Mouse (Mus musculus): ENCODE measurements around the gene Xbp1. TPM values are rescaled to one million over a fixed set of nuclear protein-coding genes. Genes with fewer than 3 reads are reported as not detected.
A peak's percentile ranks its signal among the peaks of the same experiment; 100 is the strongest.

Xbp1 gene
- polyA plus RNA-seq, 1 experiment from 2014 or later, result 109 TPM

DNA sequence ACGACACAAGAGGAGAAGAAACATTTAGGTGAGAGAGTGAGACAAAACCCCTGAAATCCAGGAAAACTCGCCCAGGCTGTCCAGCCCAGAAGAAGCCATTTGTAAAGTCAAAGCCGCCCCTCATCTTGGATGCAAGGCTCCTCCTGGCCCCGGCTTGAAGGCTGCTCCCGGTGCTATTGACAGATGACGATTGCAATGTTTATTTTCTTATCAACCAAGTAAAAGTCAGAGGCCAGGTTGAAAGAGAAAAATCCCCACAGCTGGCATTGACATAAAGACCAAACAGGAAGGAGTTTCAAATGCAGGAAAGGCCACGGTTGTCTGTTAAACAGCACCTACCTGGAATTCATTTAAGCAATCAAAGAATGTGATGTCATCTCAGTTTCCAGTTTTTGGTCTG lies 28.5 kb upstream of the Xbp1 start:
- 46% methylated on average over 7 of the region's 7 CpGs for WGBS (ENCODE audit: insufficient replicate concordance)
- Histone ChIP-seq H3K9ac (no peak overlapping the region), H3K9me3 (replicated peaks) (no peaks in the 10 kb centered on the region), H3K4me3 (replicated peaks) (no peak overlapping the region), H3K4me2 (no peak overlapping the region), H3K4me1 (replicated peaks) (peaks cover 13% of the 10 kb centered on the region; the same call in 1 of the 2 replicates), H3K27me3 (no peaks in the 10 kb centered on the region), H3K27ac (replicated peaks) (peak overlapping the region; percentile 48; the same call in 1 of the 2 replicates), H3K36me3 (replicated peaks) (no peaks in the 10 kb centered on the region)
- no peak for ATAC-seq (ENCODE audit: insufficient read depth)

DNA sequence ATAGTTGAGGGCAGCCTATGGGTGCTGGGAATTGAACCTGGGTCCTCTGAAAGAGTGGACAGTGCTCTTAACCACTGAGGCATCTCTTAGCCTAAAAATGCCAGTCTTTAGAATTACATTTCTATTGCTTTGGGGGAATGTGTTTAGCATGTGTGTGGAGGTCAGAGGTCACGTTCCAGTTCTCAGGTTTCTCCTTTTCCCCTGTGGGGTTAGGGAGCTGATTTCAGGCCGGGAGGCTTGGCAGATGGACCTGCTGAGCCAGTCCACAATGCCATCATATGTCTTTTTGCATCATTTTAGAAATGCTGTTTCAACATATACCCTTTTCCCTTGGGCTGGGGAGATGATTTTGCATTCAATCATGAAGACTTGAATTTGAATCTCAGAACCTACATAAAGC lies 26.6 kb upstream of the Xbp1 start:
- Histone ChIP-seq H3K27ac (replicated peaks) (no peak overlapping the region), H3K9me3 (replicated peaks) (no peaks in the 10 kb centered on the region), H3K4me1 (replicated peaks) (peaks cover 24% of the 10 kb centered on the region), H3K36me3 (replicated peaks) (no peaks in the 10 kb centered on the region), H3K4me2 (no peak overlapping the region), H3K9ac (no peak overlapping the region), H3K4me3 (replicated peaks) (no peak overlapping the region), H3K27me3 (no peaks in the 10 kb centered on the region)
- WGBS (ENCODE audit: insufficient replicate concordance), result 50% methylated on average over 2 of the region's 2 CpGs
- ATAC-seq (ENCODE audit: insufficient read depth), result no peak

DNA sequence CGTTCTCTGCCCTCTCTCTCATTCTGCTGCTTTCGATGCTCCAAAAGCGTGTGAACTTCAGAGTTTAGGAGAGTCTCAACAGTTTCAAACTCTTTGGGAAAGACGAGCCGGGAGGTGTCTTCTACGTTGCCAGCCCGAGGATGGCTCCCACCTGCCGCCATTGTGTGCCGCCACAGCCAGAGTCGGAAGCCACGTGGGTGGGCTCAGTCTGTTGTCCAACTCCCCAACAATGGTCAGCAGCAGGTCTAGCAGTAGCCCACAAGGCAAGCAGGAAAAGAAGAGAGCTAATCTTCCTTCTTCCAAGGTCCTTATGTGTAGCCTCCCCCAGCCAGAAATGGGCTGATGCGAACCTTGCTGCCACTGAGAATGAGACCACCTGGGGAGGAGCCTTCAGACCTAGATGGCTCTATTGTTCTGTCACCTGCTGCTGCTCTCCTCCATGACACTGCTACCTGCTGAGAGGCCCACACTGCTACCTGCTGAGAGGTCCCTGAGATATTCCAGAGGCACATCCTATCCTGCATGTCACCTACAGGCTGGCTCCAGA lies 25.1 kb upstream of the Xbp1 start:
- no peak for ATAC-seq (ENCODE audit: insufficient read depth)
- Histone ChIP-seq H3K4me2 (no peak overlapping the region), H3K9me3 (replicated peaks) (no peaks in the 10 kb centered on the region), H3K4me1 (replicated peaks) (peaks cover 36% of the 10 kb centered on the region), H3K27ac (replicated peaks) (no peak overlapping the region), H3K9ac (no peak overlapping the region), H3K36me3 (replicated peaks) (no peaks in the 10 kb centered on the region), H3K27me3 (no peaks in the 10 kb centered on the region), H3K4me3 (replicated peaks) (no peak overlapping the region)
- WGBS (ENCODE audit: insufficient replicate concordance), result 73% methylated on average over 12 of the region's 12 CpGs

DNA sequence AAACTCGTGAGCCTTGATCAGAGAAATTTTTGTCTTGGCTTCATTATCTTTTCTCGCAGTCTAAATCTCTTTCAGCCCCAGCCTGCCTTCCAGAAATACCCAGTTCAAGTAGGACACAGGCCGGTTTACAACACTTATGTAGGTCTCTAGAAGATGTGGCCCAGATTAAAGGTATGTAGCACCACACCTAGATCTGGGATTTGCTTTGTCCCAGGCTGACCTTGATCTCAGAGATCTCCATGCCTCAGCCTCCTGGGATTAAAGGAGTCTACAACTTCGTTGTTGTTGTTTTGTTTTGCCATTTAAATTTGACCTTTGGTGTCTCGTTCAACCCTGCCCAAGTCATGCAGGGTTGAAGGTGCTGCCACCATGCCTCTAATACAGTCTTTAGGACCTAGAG lies 24.6 kb upstream of the Xbp1 start:
- H3K9ac ChIP-seq, result no peak overlapping the region
- no peak overlapping the region for H3K4me2 ChIP-seq
- H3K36me3 ChIP-seq (replicated peaks), result no peaks in the 10 kb centered on the region
- no peak overlapping the region for H3K4me3 ChIP-seq (replicated peaks)
- H3K27me3 ChIP-seq, result no peaks in the 10 kb centered on the region
- WGBS (ENCODE audit: insufficient replicate concordance), result 66% methylated on average over 5 of the region's 5 CpGs
- H3K4me1 ChIP-seq (replicated peaks), result peaks cover 40% of the 10 kb centered on the region
- no peaks in the 10 kb centered on the region for H3K9me3 ChIP-seq (replicated peaks)
- H3K27ac ChIP-seq (replicated peaks), result no peak overlapping the region
- no peak for ATAC-seq (ENCODE audit: insufficient read depth)

DNA sequence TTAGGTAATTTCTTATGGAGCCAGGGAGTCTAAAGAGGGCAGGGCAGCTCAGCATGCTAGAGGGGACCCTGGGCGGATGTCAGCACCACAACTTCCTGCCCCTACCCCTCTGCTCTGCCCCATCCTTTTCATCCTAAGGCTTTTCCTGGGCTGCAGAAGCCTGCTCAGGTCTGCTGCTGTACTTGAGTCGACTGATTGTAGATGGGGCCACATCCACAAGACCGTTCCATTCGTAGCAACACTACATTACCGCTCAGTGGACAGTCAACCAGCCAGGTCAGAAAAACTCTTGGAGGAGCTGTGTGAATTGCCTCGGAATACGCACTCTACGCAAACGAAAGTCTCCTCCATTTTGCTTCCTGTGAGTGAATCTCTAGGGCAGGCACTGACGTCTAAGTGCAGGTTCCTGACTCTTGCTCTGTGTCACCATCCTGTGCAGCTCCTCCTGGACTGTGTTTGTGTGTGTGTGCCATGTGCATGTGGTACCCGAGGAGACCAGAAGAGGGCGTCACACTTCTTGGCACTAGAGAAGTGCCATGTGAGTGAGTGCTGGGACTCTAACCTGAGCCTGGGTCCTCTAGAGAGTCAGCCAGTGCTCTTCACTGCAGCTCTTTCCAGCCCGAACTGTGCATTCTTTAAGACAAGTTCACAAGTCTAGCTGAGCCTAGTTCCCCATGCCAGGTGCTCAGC lies 23.8 kb upstream of the Xbp1 start:
- H3K9me3 ChIP-seq (replicated peaks), result no peaks in the 10 kb centered on the region
- WGBS (ENCODE audit: insufficient replicate concordance), result 82% methylated on average over 13 of the region's 13 CpGs

DNA sequence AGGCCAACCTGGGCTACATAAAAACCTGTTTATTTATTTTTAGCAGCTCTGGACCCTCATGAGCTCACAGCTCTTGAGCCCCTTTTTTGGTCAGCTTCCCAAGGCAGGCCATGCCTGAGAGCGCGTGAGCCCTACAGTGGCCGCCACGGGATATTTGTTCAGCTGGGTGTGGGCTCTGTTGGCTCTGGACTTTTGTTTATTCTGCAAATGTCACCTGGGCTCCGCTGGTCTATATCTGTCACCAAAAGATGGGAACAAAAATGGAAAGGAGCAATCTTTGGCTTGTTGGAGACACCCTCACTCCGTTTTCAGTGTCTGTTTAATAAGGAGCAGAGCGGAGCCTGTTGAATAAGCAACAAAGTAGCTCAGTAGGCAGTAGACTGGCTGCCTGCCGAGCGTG lies 22.0 kb upstream of the Xbp1 start:
- H3K4me2 ChIP-seq, result peak overlapping the region; percentile 39
- H3K36me3 ChIP-seq (replicated peaks), result no peaks in the 10 kb centered on the region
- no peaks in the 10 kb centered on the region for H3K27me3 ChIP-seq
- 0 out of 2 replicates have a peak, but pooled peaks have one; percentile 27 for ATAC-seq (ENCODE audit: insufficient read depth)
- no peak overlapping the region for H3K9ac ChIP-seq
- 68% methylated on average over 9 of the region's 9 CpGs for WGBS (ENCODE audit: insufficient replicate concordance)
- no peak overlapping the region for H3K4me3 ChIP-seq (replicated peaks)
- peak overlapping the region; percentile 83 for H3K27ac ChIP-seq (replicated peaks)
- no peaks in the 10 kb centered on the region for H3K9me3 ChIP-seq (replicated peaks)
- H3K4me1 ChIP-seq (replicated peaks), result peaks cover 41% of the 10 kb centered on the region

More for the DNA sequence above, 23.8 kb upstream of the Xbp1 start:
- H3K9ac ChIP-seq, result no peak overlapping the region
- H3K27me3 ChIP-seq, result no peaks in the 10 kb centered on the region
- H3K4me1 ChIP-seq (replicated peaks), result peaks cover 41% of the 10 kb centered on the region
- no peak overlapping the region for H3K27ac ChIP-seq (replicated peaks)
- no peak overlapping the region for H3K4me3 ChIP-seq (replicated peaks)
- no peaks in the 10 kb centered on the region for H3K36me3 ChIP-seq (replicated peaks)
- no peak for ATAC-seq (ENCODE audit: insufficient read depth)
- no peak overlapping the region for H3K4me2 ChIP-seq

DNA sequence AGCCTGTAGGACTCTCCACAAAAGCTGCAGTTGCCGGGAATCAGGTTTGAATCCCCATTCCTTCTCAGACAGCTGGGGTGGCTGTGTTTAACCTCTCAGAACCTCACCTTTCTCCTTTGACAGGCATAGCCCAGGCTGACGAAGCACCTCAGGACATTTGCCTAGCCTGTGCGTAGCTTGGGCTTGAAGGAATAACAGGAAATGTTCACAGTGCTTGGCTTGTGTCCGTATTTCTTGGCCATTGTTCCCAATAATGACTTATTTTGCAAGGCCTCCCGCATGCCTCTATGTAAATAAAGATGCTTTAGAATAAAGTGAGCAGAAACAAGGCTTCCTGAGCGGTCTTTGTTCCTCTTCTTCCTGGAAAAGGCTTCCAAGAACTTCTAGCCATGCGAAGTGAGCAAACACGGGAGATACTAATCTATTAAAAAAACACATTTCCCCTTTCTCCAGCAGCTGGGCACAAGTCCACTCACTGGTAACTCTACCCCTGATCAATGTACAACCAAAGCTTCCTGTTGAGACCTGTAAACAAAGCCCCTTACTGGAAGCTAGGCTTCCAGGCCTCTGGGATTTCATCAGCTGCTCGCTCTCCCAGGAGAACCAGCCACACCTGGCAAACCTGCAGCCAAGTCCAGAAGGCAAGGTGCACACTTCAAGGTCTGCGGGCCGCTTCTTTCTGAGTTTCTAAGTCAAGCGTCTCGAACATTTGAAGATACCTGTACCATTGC lies 21.4 kb upstream of the Xbp1 start:
- Histone ChIP-seq H3K27ac (replicated peaks) (peak overlapping the region; percentile 83), H3K4me3 (replicated peaks) (no peak overlapping the region), H3K4me2 (peak overlapping the region; percentile 39), H3K36me3 (replicated peaks) (no peaks in the 10 kb centered on the region), H3K4me1 (replicated peaks) (peaks cover 41% of the 10 kb centered on the region), H3K27me3 (no peaks in the 10 kb centered on the region), H3K9me3 (replicated peaks) (no peaks in the 10 kb centered on the region), H3K9ac (no peak overlapping the region)
- WGBS (ENCODE audit: insufficient replicate concordance), result 51% methylated on average over 13 of the region's 13 CpGs
- peak; percentile 47 for ATAC-seq (ENCODE audit: insufficient read depth)

DNA sequence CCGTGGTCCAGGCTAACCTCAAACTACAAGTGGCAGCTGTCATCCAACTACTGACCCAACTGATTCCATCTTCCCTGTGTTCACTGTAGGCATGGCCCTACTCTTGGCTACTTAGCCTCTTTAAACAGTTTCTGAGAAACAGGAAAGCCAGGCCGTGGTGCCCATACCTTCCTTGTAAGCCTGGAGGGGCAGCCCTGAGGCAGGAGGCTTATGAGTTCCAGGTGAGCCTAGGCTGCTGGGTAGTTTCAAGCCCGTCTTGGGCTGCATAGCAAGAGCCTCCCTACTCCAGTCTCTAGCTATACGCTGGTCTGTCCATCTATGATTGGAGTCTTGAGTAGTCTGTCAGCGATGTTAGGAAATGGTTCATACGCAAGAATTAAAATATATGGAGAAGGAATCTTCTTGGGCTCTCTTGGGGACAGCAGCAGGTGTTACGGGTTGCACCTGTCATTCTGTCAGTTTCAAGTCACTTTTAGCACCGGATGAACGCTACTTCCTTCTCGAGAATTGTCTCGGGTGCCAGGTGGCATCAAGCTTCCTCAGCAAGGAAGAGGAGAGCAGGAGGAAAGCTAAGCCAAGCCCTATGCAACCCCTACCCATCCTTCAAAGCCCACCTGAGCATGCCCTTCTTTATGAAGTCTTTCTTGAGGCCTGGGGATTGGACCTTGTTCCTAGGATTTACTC lies 20.4 kb upstream of the Xbp1 start:
- Histone ChIP-seq H3K9ac (no peak overlapping the region), H3K4me1 (replicated peaks) (peaks cover 41% of the 10 kb centered on the region), H3K4me2 (no peak overlapping the region), H3K36me3 (replicated peaks) (no peaks in the 10 kb centered on the region), H3K27me3 (no peaks in the 10 kb centered on the region), H3K27ac (replicated peaks) (peak overlapping the region; percentile 74), H3K9me3 (replicated peaks) (no peaks in the 10 kb centered on the region), H3K4me3 (replicated peaks) (no peak overlapping the region)
- no peak for ATAC-seq (ENCODE audit: insufficient read depth)
- WGBS (ENCODE audit: insufficient replicate concordance), result 56% methylated on average over 11 of the region's 11 CpGs

DNA sequence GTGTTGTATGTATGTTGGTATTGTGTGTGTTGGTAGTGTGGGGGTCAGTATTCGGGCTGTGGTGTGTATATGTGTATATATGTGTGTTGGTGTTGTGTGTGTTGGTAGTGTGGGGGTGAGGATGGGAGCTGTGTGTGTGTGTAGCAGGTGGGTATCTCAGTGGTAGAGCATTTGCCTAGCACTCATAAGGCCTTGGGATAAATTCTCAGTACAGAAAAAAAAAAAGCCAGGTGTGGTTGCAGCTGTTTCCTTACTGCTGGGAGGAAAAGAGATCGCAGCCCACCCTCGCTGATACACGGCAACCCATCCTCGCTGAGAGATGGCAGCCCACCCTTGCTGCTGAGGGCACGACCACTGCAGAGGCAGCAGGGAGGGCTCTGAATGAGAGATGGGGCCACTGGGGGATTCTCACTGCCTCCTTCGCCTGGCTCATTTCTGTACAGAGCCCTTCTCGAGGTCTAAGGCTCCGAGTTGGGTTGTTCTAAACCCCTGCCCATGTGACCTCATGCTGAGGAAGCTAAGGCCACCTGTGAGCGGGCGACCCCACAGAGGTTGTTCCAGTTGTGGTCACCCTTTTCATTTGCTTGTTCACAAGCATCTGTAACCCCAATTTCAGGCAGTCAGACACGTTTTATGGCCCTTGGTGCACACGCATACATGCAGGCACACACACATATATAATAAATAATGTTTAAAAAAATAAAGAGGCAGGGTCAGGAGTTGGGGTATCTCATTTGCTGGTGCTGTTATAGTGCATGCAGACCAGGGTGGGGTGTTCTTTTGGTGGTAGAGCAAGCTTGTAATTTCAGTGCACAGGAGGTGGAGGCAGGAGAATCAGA lies 19.3 kb upstream of the Xbp1 start:
- Histone ChIP-seq H3K36me3 (replicated peaks) (no peaks in the 10 kb centered on the region), H3K27ac (replicated peaks) (peak overlapping the region; percentile 20; the same call in 1 of the 2 replicates), H3K4me1 (replicated peaks) (peaks cover 49% of the 10 kb centered on the region), H3K4me3 (replicated peaks) (no peak overlapping the region), H3K27me3 (no peaks in the 10 kb centered on the region), H3K9ac (no peak overlapping the region), H3K4me2 (no peak overlapping the region), H3K9me3 (replicated peaks) (no peaks in the 10 kb centered on the region)
- no peak for ATAC-seq (ENCODE audit: insufficient read depth)
- 59% methylated on average over 13 of the region's 13 CpGs for WGBS (ENCODE audit: insufficient replicate concordance)

DNA sequence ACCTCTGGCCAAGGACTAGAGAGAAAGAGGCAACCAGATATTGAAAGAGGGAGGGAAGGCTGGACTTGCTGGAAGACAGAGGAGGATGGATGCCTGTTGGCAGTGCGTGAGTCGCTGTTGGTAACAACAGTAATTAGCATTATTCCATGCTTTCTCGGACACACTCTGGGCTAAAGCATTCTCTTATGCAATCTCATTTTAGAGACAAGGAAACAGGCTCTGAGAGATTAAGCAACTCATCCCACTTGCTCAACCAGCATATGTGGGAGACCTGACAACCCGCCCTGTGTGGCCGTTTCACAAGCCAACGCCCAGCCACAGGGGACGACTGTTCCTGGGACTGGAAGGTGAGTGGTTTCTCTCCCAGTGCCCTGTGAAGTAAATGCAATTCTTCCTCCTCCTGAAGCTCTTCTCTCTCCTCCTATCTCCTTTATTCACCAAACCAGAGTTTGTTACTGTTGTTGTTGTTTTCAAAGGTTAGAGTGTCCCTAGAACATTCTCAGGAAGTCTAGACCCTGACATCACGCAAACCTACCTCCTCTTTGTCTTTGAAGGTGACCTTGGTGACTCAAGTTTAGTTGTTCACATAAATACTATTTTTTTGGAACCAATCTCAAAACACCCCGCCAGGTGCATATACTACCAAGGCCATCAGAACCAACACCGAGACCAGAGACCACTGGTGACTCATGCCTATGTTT lies 18.0 kb upstream of the Xbp1 start:
- Histone ChIP-seq H3K27me3 (no peaks in the 10 kb centered on the region), H3K36me3 (replicated peaks) (no peaks in the 10 kb centered on the region), H3K9me3 (replicated peaks) (no peaks in the 10 kb centered on the region), H3K27ac (replicated peaks) (peak overlapping the region; percentile 61), H3K9ac (no peak overlapping the region), H3K4me2 (no peak overlapping the region), H3K4me3 (replicated peaks) (no peak overlapping the region), H3K4me1 (replicated peaks) (peaks cover 50% of the 10 kb centered on the region)
- 58% methylated on average over 10 of the region's 10 CpGs for WGBS (ENCODE audit: insufficient replicate concordance)
- ATAC-seq (ENCODE audit: insufficient read depth), result peak; percentile 19; the same call in 1 of the 2 replicates

Data from liver, embryonic 15.5 days (tissue).